Mouse (Mus musculus): ENCODE results near the gene Btaf1. TPM values are rescaled to one million over a fixed set of nuclear protein-coding genes. Genes with fewer than 3 reads are reported as not detected.

Gene Btaf1
- polyA plus RNA-seq, 1 experiment from 2014 or later: 9.0 TPM

Other genes with a start within 250 kb of the Btaf1 start
- 23.2 and 25.6 TPM in 2 replicates for gene Ppp1r3c, start 189.4 kb upstream of the Btaf1 start, polyA plus RNA-seq (2015; fragmentation: Nextera tagmentation; extraction: Ambion mirVana)
- 43.2 and 44.0 TPM in 2 replicates for gene Tnks2, start 91.8 kb upstream of the Btaf1 start, polyA plus RNA-seq (2015; fragmentation: Nextera tagmentation; extraction: Ambion mirVana)
- 57.8 and 62.4 TPM in 2 replicates for gene Fgfbp3, start 6.5 kb upstream of the Btaf1 start, polyA plus RNA-seq (2015; fragmentation: Nextera tagmentation; extraction: Ambion mirVana)